Mouse (Mus musculus) thymus, adult 2 months (tissue): ENCODE data around the gene Cnn1. TPM values are rescaled to one million over a fixed set of nuclear protein-coding genes. Genes with fewer than 3 reads are reported as not detected.

Source experiments
- DNase-seq: peaks from one replicate; pipeline ENCODE4 v3.0.0; 2021
- H3K27ac ChIP-seq: fragments of 200-500 bp; 2 replicates; pipeline ENCODE4 v1.5.1; 2012; ENCODE audit warnings: low read length, control low read depth; ENCODE audit not compliant: control insufficient read depth, insufficient read depth
- H3K27me3 ChIP-seq: fragments of 200-500 bp; 2 replicates; pipeline ENCODE4 v1.6.1; 2012; ENCODE audit warnings: mild to moderate bottlenecking, low read length, moderate library complexity, mixed read lengths; ENCODE audit not compliant: control insufficient read depth, insufficient read depth
- H3K36me3 ChIP-seq: fragments of 200-500 bp; 2 replicates; pipeline ENCODE4 v1.6.1; 2012; ENCODE audit warnings: mild to moderate bottlenecking, low read length, moderate library complexity; ENCODE audit not compliant: control insufficient read depth, insufficient read depth
- H3K4me1 ChIP-seq: fragments of 200-500 bp; replicated peaks from 2 replicates; pipeline ENCODE4 v1.6.1; 2012; ENCODE audit warnings: low read length; ENCODE audit not compliant: control insufficient read depth, insufficient read depth
- H3K4me3 ChIP-seq: fragments of 200-500 bp; 2 replicates; pipeline ENCODE4 v1.5.1; 2012; ENCODE audit warnings: mild to moderate bottlenecking, low read length, control low read depth, moderate library complexity; ENCODE audit not compliant: control insufficient read depth, insufficient read depth
- CTCF ChIP-seq: fragments of 200-500 bp; IDR thresholded peaks from 2 replicates; pipeline ENCODE4 v1.5.1; 2012; ENCODE audit warnings: mild to moderate bottlenecking, control low read depth, low read length, moderate library complexity, borderline replicate concordance; ENCODE audit not compliant: control insufficient read depth, poor library complexity, insufficient read depth; ENCODE audit errors: extremely low read depth
- POLR2A ChIP-seq: fragments of 200-500 bp; IDR thresholded peaks from 2 replicates; pipeline ENCODE4 v1.6.1; 2012; ENCODE audit warnings: mild to moderate bottlenecking, low read length, control low read depth, moderate library complexity; ENCODE audit not compliant: control insufficient read depth, poor library complexity, insufficient read depth; ENCODE audit errors: extremely low read depth
- WGBS: fragments of 180-500 bp; shearing (Covaris S2); methylation state at CpG from one replicate; pipeline ENCODE4 v1.1.7; 2018; 5-methylcytosine and 5-hydroxymethylcytosine counted together
- polyA plus RNA-seq: library from polyadenylated mRNA; depleted of rRNA; stranded (reverse); fragments of >200 nt; gene quantifications from 2 replicates; pipeline ENCODE4 v1.2.3, GENCODE M21; 2012

Gene Cnn1
- polyA plus RNA-seq, 1 experiment, result 5.0 TPM

DNA sequence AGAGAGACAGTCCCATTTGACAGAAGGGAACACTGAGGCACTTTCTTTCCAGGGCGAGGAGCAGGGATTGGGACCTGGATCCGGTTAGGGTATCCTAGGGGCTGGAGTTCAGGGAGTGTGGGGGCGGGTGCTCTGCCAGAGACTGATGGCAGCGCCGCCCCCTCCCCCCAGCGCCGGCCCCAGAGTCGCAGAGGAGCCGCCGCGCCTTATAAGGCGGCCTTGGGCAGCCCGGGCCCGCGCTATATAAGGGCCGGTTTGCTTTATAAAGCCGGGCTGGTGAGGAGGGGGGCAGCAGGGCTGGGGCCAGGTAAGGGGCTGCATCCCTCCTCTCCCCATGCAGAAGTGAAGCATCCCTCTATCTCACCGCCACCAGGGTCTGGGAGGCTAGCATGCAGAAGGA is 906 bp downstream of the Cnn1 start:
- H3K27me3 ChIP-seq, result no peaks in the 10 kb centered on the region; the same call in 1 of the 2 replicates
- TF ChIP-seq CTCF (no peak), POLR2A (no peak)
- no peak for DNase-seq
- WGBS, result 20% methylated on average over 18 of the region's 18 CpGs
- H3K4me1 ChIP-seq, result peaks cover 3% of the 10 kb centered on the region; the same call in 1 of the 2 replicates
- H3K36me3 ChIP-seq, result no peaks in the 10 kb centered on the region
- no peak overlapping the region for H3K27ac ChIP-seq
- no peak overlapping the region for H3K4me3 ChIP-seq

DNA sequence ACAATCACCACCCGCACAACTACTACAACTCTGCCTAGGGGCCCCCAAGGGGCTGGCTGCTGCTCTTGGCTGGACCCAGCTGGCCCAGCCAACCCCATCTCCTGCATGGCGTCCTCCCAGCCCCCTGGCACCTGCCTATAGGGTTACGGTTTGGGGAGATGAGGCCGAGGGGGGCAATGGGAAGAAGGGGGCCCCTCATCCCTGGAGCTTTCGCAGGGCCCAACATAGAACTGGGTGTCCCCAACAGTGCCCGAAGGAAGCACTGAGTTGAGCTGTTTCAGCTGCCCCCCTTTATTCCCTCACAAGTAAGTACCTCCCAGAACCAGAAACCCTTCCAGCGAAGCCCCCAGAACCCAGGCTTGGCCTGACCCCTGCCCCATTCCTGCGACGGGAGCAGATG is 9.2 kb downstream of the Cnn1 start:
- Histone ChIP-seq H3K27me3 (no peaks in the 10 kb centered on the region), H3K4me3 (no peak overlapping the region), H3K4me1 (no peaks in the 10 kb centered on the region), H3K27ac (no peak overlapping the region), H3K36me3 (peaks cover 31% of the 10 kb centered on the region)
- TF ChIP-seq CTCF, result no peak
- no peak for TF ChIP-seq POLR2A
- no peak for DNase-seq
- WGBS, result 93% methylated on average over 9 of the region's 9 CpGs

DNA sequence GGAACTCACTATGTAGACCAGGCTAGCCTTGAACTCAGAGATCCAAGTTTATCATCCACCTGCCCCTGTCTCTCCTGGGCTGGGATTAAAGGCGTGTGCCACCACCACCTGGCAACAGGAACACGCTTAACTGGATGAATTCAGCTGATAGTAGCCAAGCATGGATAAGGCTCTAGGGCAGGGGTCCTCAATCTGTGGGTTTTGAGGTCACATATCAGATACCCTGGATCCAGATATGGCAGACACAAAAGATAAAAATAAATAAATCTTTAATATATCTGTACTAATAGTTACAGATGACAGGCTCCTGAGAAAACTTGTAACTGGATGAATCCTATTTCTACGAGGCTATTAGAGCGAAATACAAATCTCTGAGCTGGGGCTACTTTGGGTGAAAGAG is 16.6 kb downstream of the Cnn1 start:
- no peaks in the 10 kb centered on the region for H3K27me3 ChIP-seq
- peaks cover 9% of the 10 kb centered on the region for H3K4me1 ChIP-seq
- DNase-seq, result no peak
- no peak overlapping the region for H3K4me3 ChIP-seq
- peaks cover 28% of the 10 kb centered on the region for H3K36me3 ChIP-seq
- no peak overlapping the region for H3K27ac ChIP-seq
- 94% methylated on average over 4 of the region's 4 CpGs for WGBS
- no peak for TF ChIP-seq POLR2A
- no peak for TF ChIP-seq CTCF

DNA sequence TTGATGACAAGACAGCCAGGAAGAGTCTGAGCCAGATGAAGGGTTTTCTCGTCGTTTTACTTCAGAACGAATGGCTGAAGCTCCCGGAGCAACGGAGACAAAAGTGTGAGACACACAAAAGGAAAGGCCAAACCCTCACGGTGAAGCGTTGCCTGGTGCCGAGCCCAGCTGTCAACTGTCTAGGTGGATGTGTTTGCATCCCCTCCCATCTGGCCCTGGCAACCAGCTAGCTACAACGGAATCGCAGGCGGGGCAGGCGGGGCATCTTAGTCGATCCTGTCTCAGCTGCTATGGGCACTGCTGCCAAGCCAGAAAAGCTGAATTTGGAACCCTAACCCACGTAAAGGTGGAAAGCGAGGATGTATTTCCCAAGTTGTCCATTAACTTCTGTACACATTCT is 17.1 kb downstream of the Cnn1 start:
- peak overlapping the region; percentile 72 for H3K4me3 ChIP-seq
- H3K27ac ChIP-seq, result no peak overlapping the region
- no peak for TF ChIP-seq CTCF
- no peak for TF ChIP-seq POLR2A
- DNase-seq, result no peak
- H3K4me1 ChIP-seq, result peaks cover 9% of the 10 kb centered on the region
- 26% methylated on average over 15 of the region's 15 CpGs for WGBS
- no peaks in the 10 kb centered on the region for H3K27me3 ChIP-seq
- H3K36me3 ChIP-seq, result peaks cover 23% of the 10 kb centered on the region

DNA sequence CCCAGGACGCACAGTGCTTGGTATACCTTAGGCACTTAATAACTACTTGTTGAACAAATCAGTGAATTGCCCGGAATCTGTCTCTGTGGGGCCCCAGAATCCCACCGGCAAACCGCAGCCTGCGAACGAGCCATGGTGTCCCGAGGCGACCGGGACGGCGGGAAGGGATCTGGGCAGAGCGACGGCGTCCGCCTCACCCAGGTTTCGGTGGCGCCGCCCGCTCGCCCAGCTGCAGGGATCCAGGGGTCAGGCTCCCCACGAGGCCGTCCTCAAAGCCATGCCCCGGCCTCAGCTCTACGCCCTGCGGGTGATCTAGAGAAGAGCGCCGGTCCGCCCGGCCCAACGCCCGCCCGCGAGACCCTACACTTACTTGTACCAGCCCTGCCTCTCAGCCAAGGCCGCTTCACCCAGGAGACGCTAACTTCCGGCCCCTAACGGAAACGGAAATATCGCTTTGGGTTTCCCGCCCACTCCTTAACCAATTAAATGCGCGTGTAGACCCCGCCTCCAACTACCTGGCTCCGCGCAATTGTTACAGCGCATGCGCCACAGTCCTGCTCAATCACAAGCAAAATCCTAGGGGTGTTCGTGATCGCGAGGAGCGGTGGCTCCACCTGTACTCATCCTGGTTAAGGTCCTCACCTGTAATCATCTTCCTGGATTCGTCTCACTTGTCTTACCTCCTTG is 17.9 kb downstream of the Cnn1 start, which contains the start of gene Elof1:
Elof1 (minus strand) TSS at position 433 of the 687 bp plus-strand sequence.
- Histone ChIP-seq H3K4me3 (peak within 1 kb of the TSS; percentile 72), H3K36me3 (peaks cover 17% of the 10 kb centered on the region), H3K27ac (no peak within 1 kb of the TSS), H3K27me3 (no peaks in the 10 kb centered on the region), H3K4me1 (peaks cover 9% of the 10 kb centered on the region)
- TF ChIP-seq POLR2A (peak; percentile 42; the same call in 1 of the 2 replicates), CTCF (peak; percentile 49; the same call in 1 of the 2 replicates)
- peak; percentile 93 for DNase-seq
- under 1% methylated on average over 52 of the region's 52 CpGs for WGBS

DNA sequence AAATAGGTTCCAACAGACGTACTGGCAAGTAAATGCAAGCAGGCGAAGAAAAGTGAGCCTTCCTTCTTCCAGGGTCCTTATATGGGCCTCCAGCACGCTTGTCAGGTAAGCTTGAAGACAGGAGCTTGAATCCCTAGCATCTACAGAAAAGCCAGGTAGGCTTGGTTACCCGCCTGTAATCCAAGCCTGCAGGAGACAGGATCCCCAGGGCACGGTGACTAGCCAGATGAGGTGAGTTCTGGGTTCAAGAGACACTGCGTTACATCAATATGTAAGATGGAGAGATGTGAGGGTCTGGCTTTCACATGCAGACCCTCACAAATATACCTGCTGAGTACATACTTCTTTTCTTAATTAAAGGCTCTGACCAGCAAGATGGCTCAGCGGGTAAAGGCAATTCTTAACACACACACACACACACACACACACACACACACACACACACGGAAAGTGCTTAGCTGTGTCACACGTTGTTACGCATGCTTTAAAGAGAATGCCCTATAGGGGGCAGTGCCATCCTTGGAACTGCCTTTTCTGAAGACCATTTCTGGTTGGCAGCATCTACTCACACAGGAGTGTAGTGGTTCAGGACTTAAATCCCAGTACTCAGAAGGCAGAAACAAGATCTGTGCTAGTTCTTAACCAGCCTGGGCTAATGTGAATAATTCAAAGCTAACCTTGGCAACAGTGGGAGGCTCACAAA is 18.9 kb downstream of the Cnn1 start:
- no peaks in the 10 kb centered on the region for H3K27me3 ChIP-seq
- no peak overlapping the region for H3K27ac ChIP-seq
- peaks cover 9% of the 10 kb centered on the region for H3K4me1 ChIP-seq
- TF ChIP-seq POLR2A, result no peak
- TF ChIP-seq CTCF, result no peak
- no peak overlapping the region for H3K4me3 ChIP-seq
- 43% methylated on average over 10 of the region's 10 CpGs for WGBS
- peaks cover 8% of the 10 kb centered on the region for H3K36me3 ChIP-seq
- peak; percentile 69 for DNase-seq
